Mouse (Mus musculus) lung, embryonic 16.5 days (tissue): ENCODE results near the gene Rnf157. TPM values are rescaled to one million over a fixed set of nuclear protein-coding genes. Genes with fewer than 3 reads are reported as not detected.
"Not testable (repeated sequence)": the region's sequence is repeated elsewhere in the genome, so short reads cannot be mapped to it uniquely, and the experiment has no call there.

Experiments
- ATAC-seq: fragments of 200-750 bp; cut with Nextera tagmentation; 2 replicates; pipeline ENCODE4 v1.8.0; 2017; ENCODE audit warnings: low read depth, mild to moderate bottlenecking, moderate library complexity
- H3K27ac ChIP-seq: fragments of 300-500 bp; sonication (generic); 2 replicates; pipeline ENCODE4 v1.5.1; 2014; ENCODE audit warnings: mild to moderate bottlenecking, control low read depth, low read length
- H3K27me3 ChIP-seq: fragments of 300-500 bp; sonication (generic); 2 replicates; pipeline ENCODE4 v1.6.1; 2014; ENCODE audit warnings: low read depth, low read length, mixed read lengths; ENCODE audit not compliant: control insufficient read depth, insufficient read depth
- H3K36me3 ChIP-seq: fragments of 300-500 bp; sonication (generic); 2 replicates; pipeline ENCODE4 v1.6.1; 2014; ENCODE audit warnings: low read length; ENCODE audit not compliant: control insufficient read depth, insufficient read depth
- H3K4me1 ChIP-seq: fragments of 300-500 bp; sonication (generic); replicated peaks from 2 replicates; pipeline ENCODE4 v1.6.1; 2014; ENCODE audit warnings: low read length, mixed read lengths; ENCODE audit not compliant: control insufficient read depth, insufficient read depth
- H3K4me2 ChIP-seq: fragments of 300-500 bp; sonication (generic); 2 replicates; pipeline ENCODE4 v1.6.1; 2014; ENCODE audit warnings: low read depth, low read length, control low read depth
- H3K4me3 ChIP-seq: fragments of 300-500 bp; sonication (generic); 2 replicates; pipeline ENCODE4 v1.5.1; 2014; ENCODE audit warnings: mild to moderate bottlenecking, low read length, control low read depth
- H3K9ac ChIP-seq: fragments of 300-500 bp; sonication (generic); 2 replicates; pipeline ENCODE4 v1.6.1; 2014; ENCODE audit warnings: low read length, control low read depth
- H3K9me3 ChIP-seq: fragments of 300-500 bp; sonication (generic); 2 replicates; pipeline ENCODE4 v1.6.1; 2016; ENCODE audit warnings: low read length; ENCODE audit not compliant: control insufficient read depth
- WGBS: fragments of 180-500 bp; shearing (Covaris S2); extraction: QIAGEN DNeasy Blood & Tissue Kit; methylation state at CpG from one replicate; pipeline ENCODE4 v1.1.7; 2014; 5-methylcytosine and 5-hydroxymethylcytosine counted together
- polyA plus RNA-seq: library from polyadenylated mRNA; unstranded; fragments of >200 nt; fragmentation: Nextera tagmentation; extraction: Ambion mirVana; gene quantifications from 2 replicates; pipeline ENCODE4 v1.2.1, GENCODE M21; 2015

The Rnf157 gene
- polyA plus RNA-seq, 1 experiment from 2014 or later: 3.5 TPM

DNA sequence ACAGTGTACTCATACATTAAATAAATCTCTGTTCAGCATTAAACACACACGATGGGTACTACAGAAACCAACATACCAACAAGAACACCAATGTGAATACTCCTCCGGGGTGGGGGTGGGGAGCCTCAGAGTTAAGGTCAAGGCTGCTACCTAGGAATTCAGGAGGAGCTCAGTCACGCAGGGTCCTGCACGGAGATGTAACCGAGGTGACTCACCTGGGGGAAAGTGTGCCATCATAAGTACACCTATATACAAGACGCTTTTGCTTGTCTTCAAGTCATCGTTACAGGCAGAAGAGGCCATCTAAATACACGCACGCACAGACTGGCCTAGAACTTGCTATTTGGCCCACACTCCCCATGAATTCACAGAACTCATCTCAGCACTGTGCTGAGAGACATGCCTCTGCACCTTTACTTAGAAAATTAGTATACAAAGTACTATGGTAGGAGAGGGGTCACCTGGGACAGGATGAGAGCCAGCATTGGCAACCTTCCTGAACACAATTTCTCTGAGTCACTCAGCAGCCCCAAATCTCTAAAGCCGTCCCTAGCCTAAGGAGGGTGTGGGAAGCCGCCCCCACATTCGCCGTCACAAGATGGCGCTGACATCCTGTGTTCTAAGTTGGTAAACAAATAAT lies 23.9 kb downstream of the Rnf157 start:
- Histone ChIP-seq H3K9ac (peak overlapping the region; percentile 27; the same call in 1 of the 2 replicates), H3K36me3 (no peaks in the 10 kb centered on the region), H3K9me3 (no peaks in the 10 kb centered on the region), H3K27me3 (no peaks in the 10 kb centered on the region), H3K27ac (peak overlapping the region; percentile 32), H3K4me2 (peak overlapping the region; percentile 9; the same call in 1 of the 2 replicates), H3K4me1 (peaks cover 13% of the 10 kb centered on the region), H3K4me3 (peak overlapping the region; percentile 8; the same call in 1 of the 2 replicates)
- peak; percentile 68 for ATAC-seq
- WGBS: 60% methylated on average over 14 of the region's 14 CpGs

DNA sequence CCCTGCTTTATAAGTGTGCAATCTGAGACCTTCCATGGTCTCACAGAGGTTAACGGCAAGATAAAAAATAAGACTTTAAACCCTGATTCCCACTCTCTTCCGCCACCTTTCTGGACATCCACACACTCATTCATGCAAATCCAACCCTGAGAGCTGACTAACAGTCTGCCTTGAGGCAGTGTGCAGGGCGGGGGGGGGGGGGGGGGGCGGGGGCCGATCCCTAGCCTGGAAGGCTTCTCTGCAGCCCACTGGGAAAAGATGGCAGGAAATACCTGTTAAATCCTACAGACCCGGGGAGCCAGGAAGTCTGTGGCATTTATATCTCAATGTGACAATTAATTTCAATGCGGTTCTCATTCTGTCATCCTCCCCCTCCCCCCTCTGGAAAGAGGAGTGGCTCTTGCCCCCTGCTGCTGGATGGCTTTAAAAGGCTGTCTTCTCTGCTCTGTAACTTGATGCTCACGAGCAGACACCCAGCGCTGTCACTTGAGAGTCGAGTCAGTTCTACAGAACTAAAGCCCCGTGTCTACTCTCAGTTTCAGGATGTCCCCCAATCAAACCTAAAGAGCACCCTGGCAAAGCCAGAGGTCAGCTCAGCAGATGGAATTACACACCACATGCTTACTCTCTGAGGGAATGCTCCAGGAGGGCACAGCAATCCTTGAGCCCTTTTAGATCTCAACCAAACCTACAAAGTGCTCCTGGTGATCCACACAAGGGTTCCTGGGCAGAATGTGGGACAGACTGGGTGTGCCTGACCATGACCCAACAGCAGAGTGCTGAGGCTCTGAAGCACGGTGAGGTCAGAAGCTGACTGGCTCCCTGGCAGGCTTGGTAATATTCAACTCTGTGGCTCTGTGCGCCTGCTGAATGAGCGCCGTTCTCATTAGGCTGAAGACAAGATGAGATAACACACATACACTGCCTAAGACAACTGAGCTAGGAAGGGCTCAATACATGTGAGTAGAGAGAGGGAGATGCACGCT lies 25.5 kb downstream of the Rnf157 start:
- Histone ChIP-seq H3K4me3 (peak overlapping the region; percentile 4), H3K4me2 (peak overlapping the region; percentile 16), H3K36me3 (no peaks in the 10 kb centered on the region), H3K9me3 (no peaks in the 10 kb centered on the region), H3K9ac (peak overlapping the region; percentile 46), H3K27ac (peak overlapping the region; percentile 63), H3K4me1 (peaks cover 13% of the 10 kb centered on the region), H3K27me3 (no peaks in the 10 kb centered on the region)
- 14% methylated on average over 16 of the region's 16 CpGs for WGBS
- peak; percentile 83 for ATAC-seq

DNA sequence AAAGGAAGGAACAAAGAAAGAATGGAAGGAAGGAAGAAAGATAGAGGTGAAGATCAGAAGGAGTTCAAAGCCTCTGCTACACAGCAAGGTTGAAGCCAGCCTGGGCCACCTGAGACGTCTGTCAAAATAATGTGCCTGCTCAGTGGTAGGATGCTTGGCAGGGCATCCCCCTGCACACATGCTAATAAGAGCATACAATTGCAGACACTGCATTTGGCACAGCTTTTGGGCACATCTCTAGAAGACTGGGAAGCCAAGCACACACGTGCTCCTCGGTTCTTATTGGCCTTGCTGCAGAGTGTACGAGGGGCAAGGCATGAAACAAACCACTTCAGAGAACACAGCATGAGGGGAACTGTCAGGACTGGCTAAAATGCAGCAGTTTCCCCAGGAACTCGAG lies 26.8 kb downstream of the Rnf157 start:
- no peaks in the 10 kb centered on the region for H3K27me3 ChIP-seq
- no peak overlapping the region for H3K4me3 ChIP-seq
- peaks cover 13% of the 10 kb centered on the region for H3K4me1 ChIP-seq
- H3K36me3 ChIP-seq: no peaks in the 10 kb centered on the region
- H3K4me2 ChIP-seq: no peak overlapping the region
- H3K27ac ChIP-seq: no peak overlapping the region
- no peak for ATAC-seq
- 44% methylated on average over 5 of the region's 5 CpGs for WGBS
- H3K9me3 ChIP-seq: no peaks in the 10 kb centered on the region
- H3K9ac ChIP-seq: no peak overlapping the region

DNA sequence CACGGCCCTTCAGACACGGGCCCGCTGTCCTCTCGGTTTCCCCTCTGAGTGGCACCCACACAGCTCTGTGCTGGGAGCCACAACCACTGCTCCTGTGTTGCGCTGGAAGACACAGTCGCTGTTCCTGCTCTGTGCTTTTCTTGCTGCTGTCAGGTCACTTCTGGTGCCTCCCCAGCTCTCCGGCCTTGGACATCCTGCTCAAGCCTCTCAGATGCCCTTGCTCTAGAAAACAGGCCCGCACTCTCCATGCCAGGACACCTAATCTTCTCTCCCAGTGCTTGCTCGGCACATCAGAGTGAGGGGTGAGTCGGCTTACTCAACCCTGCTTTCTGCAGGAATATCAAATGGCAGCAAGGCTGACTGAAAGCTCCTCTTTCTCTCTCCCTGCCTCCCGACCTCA lies 28.7 kb downstream of the Rnf157 start:
- peaks cover 13% of the 10 kb centered on the region for H3K4me1 ChIP-seq
- no peak overlapping the region for H3K27ac ChIP-seq
- H3K9me3 ChIP-seq: no peaks in the 10 kb centered on the region
- no peak overlapping the region for H3K9ac ChIP-seq
- no peaks in the 10 kb centered on the region for H3K36me3 ChIP-seq
- 84% methylated on average over 11 of the region's 11 CpGs for WGBS
- H3K4me3 ChIP-seq: no peak overlapping the region
- H3K4me2 ChIP-seq: no peak overlapping the region
- no peaks in the 10 kb centered on the region for H3K27me3 ChIP-seq
- no peak for ATAC-seq

GRCm38 (mm10) chr11:116383070-116383469 lies 29.8 kb downstream of the Rnf157 start:
- not testable (repeated sequence) for H3K4me3 ChIP-seq, H3K36me3 ChIP-seq, ATAC-seq, H3K9ac ChIP-seq, H3K4me2 ChIP-seq, H3K9me3 ChIP-seq, H3K27ac ChIP-seq, H3K27me3 ChIP-seq
- 91% methylated on average over 5 of the region's 5 CpGs for WGBS
- H3K4me1 ChIP-seq: peaks cover 13% of the 10 kb centered on the region

DNA sequence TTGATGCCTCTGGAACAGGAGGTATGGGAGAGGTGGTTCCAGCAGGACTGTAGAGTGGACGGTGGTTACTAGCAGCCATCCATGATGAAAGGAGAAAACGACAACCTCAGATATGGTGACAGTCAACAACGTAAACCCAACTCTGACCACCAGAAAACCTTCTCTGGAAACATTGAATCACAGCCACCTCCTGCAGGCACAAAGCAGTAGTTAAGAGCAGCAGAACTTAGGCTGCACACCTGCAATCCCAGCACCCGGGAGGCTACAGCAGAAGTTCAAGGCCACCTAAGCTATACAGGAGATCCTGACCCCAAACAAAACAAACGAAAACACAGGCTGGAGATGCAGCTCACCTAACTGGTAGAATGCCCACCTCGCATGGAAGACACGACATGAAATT lies 32.1 kb downstream of the Rnf157 start:
- H3K4me3 ChIP-seq: no peak overlapping the region
- ATAC-seq: no peak
- no peaks in the 10 kb centered on the region for H3K4me1 ChIP-seq
- H3K27me3 ChIP-seq: no peaks in the 10 kb centered on the region
- WGBS: 75% methylated on average over 7 of the region's 7 CpGs
- no peak overlapping the region for H3K27ac ChIP-seq
- no peak overlapping the region for H3K9ac ChIP-seq
- no peaks in the 10 kb centered on the region for H3K9me3 ChIP-seq
- no peaks in the 10 kb centered on the region for H3K36me3 ChIP-seq
- H3K4me2 ChIP-seq: no peak overlapping the region

DNA sequence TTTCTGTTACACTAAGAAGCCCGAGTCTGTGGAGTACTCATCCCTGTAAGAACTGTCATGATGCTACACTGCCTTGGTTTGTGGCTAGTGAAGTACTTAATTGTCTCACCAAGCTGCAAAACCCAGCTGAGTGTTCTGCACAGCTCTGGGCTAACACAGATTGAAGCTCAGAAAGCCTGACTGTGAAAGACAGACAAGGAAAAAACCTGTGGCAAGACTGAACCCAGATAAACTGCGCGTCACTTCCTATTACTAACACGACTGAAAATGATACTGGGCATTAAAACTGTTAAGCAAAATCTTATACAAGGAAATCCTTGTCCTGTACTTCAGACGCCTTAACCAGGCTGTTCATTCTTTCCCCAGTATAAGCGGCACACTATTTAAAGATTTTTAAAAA lies 33.3 kb downstream of the Rnf157 start:
- Histone ChIP-seq H3K4me3 (no peak overlapping the region), H3K36me3 (no peaks in the 10 kb centered on the region), H3K9me3 (no peaks in the 10 kb centered on the region), H3K9ac (no peak overlapping the region), H3K4me2 (no peak overlapping the region), H3K27ac (no peak overlapping the region), H3K4me1 (no peaks in the 10 kb centered on the region), H3K27me3 (no peaks in the 10 kb centered on the region)
- no peak for ATAC-seq
- 74% methylated on average over 6 of the region's 6 CpGs for WGBS

- 53% methylated on average over 7 of the region's 7 CpGs for WGBS
- Histone ChIP-seq H3K9ac (no peak overlapping the region), H3K4me2 (no peak overlapping the region), H3K36me3 (no peaks in the 10 kb centered on the region), H3K27me3 (no peaks in the 10 kb centered on the region), H3K4me1 (no peaks in the 10 kb centered on the region), H3K27ac (no peak overlapping the region), H3K4me3 (no peak overlapping the region), H3K9me3 (no peaks in the 10 kb centered on the region)
- ATAC-seq: no peak
These were observed 35.7 kb downstream of the Rnf157 start for GRCm38 (mm10) chr11:116376945-116377661.
